Mouse (Mus musculus) heart, adult 2 months (tissue): ENCODE results near the gene Lce3e.

Experiments used
- CTCF ChIP-seq: fragments of 200-600 bp; IDR thresholded peaks from 2 replicates; pipeline ENCODE4 v1.8.1; 2022; ENCODE audit warnings: antibody characterized with exemption, mild to moderate bottlenecking, moderate library complexity
- POLR2A ChIP-seq: fragments of 200-500 bp; IDR thresholded peaks from 2 replicates; pipeline ENCODE4 v1.6.1; 2011; ENCODE audit warnings: mild to moderate bottlenecking, low read depth, low read length, control low read depth; ENCODE audit not compliant: insufficient read depth

DNA sequence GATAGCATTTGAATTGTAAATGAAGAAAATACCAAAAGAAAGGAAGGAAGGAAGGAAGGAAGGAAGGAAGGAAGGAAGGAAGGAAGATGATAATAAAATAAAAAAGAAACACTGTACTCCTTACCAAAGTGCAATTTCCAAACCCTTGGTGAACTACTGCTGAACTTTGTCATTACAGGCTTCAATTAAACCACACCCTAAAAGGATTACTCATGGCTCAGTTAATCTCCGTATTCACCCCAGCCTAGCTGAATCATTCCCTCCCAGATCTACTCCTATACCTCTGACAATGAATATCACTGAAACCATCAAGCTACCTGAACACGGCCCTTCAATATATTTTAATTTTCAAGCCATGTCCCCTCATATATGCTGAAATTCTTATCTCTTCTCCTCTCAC is 11.6 kb downstream of the Lce3e start:
- TF ChIP-seq POLR2A (no peak), CTCF (no peak)
